Mouse (Mus musculus): ENCODE data around the gene Adh6a.
"Not testable (repeated sequence)": the region's sequence is repeated elsewhere in the genome, so short reads cannot be mapped to it uniquely, and the experiment has no call there.

Adh6a gene

GRCm38 (mm10) chr3:138325466-138325865 lies 12.4 kb downstream of the Adh6a start:
- DNase-seq (ENCODE audit: low spot score in 2 of 2), result no peak

- DNase-seq (ENCODE audit: low spot score in 2 of 2), result no peak
Measured at GRCm38 (mm10) chr3:138333910-138334309, 20.8 kb downstream of the Adh6a start.

- DNase-seq (ENCODE audit: low spot score in 2 of 2), result no peak
Measured at GRCm38 (mm10) chr3:138334320-138334719, 21.2 kb downstream of the Adh6a start.

- no peak for DNase-seq (ENCODE audit: low spot score in 2 of 2)
Measured at GRCm38 (mm10) chr3:138335566-138335965, 22.5 kb downstream of the Adh6a start.

- DNase-seq (ENCODE audit: low spot score in 2 of 2), result no peak
Measured at GRCm38 (mm10) chr3:138336104-138336754, 23.1 kb downstream of the Adh6a start.

GRCm38 (mm10) chr3:138341471-138341870 lies 28.4 kb downstream of the Adh6a start, which contains the start of gene Adh6b:
Adh6b (plus strand) TSS chr3:138341775.
- no peak for DNase-seq (ENCODE audit: low spot score in 2 of 2)

GRCm38 (mm10) chr3:138347041-138347440 lies 34.0 kb downstream of the Adh6a start:
- no peak for DNase-seq (ENCODE audit: low spot score in 2 of 2)

GRCm38 (mm10) chr3:138352012-138352809 lies 39.1 kb downstream of the Adh6a start:
- no peak for DNase-seq (ENCODE audit: low spot score in 2 of 2)

GRCm38 (mm10) chr3:138358856-138359255 lies 45.8 kb downstream of the Adh6a start:
- DNase-seq (ENCODE audit: low spot score in 2 of 2), result no peak

- no peak for DNase-seq (ENCODE audit: low spot score in 2 of 2)
Measured at GRCm38 (mm10) chr3:138360721-138361120, 47.6 kb downstream of the Adh6a start.

- no peak for DNase-seq (ENCODE audit: low spot score in 2 of 2)
Measured at GRCm38 (mm10) chr3:138362920-138363319, 49.8 kb downstream of the Adh6a start.

GRCm38 (mm10) chr3:138366181-138366580 lies 53.1 kb downstream of the Adh6a start:
- no peak for DNase-seq (ENCODE audit: low spot score in 2 of 2)

GRCm38 (mm10) chr3:138369546-138369945 lies 56.5 kb downstream of the Adh6a start:
- DNase-seq (ENCODE audit: low spot score in 2 of 2), result no peak

GRCm38 (mm10) chr3:138370289-138370688 lies 57.2 kb downstream of the Adh6a start:
- DNase-seq (ENCODE audit: low spot score in 2 of 2), result not testable (repeated sequence)

GRCm38 (mm10) chr3:138373920-138374319 lies 60.8 kb downstream of the Adh6a start:
- no peak for DNase-seq (ENCODE audit: low spot score in 2 of 2)

- DNase-seq (ENCODE audit: low spot score in 2 of 2), result no peak
Measured at GRCm38 (mm10) chr3:138375148-138375547, 62.1 kb downstream of the Adh6a start.
